Mouse (Mus musculus) lung, postnatal 10 days (tissue): ENCODE measurements around the gene Optn.

ENCODE experiments used
- DNase-seq: peaks from one replicate; pipeline ENCODE4 v3.0.0; 2021

Optn gene

DNA sequence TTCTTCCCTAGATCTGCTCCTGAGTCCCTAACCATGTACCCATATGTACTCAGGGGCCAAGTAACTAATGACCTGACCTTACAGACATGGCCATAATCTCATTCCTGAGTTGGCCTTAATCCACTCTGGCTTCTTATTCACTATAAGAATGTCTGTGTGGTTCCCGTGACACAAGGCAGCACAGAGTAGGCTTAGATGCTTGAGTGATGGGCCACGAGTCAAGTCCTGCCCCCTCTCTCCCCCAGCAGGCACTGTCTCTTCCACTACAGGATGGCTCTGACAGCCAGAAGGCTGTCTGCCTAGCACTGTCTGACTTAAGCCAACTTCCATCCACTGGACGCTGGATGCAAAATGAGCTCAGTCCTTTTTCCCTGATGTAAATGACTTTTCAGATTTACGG, 3.9 kb downstream of the Optn start:
- no peak for DNase-seq

DNA sequence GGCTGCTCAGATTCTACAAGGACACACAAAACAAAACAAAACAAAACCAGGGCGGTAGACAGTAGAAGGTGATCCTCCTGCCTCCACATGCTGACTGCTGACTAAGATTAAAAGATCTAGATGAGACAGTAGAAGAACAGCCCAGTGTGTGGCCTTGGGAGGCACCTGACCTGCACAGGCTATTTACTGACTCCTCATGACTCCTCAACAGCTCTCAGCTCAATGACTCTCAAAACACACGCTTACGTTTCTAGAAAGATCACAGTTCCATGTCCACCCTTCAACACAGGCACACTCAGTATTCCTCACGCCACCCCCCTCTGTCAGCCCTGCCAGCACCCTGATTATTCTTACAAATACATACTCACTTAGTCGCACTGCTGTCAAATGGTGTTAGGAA, 5.4 kb downstream of the Optn start:
- peak; percentile 17 for DNase-seq

- DNase-seq, result no peak
These were observed 13.3 kb downstream of the Optn start for GRCm38 (mm10) chr2:5050562-5050961.

GRCm38 (mm10) chr2:5047016-5047415, 16.8 kb downstream of the Optn start:
- no peak for DNase-seq

DNA sequence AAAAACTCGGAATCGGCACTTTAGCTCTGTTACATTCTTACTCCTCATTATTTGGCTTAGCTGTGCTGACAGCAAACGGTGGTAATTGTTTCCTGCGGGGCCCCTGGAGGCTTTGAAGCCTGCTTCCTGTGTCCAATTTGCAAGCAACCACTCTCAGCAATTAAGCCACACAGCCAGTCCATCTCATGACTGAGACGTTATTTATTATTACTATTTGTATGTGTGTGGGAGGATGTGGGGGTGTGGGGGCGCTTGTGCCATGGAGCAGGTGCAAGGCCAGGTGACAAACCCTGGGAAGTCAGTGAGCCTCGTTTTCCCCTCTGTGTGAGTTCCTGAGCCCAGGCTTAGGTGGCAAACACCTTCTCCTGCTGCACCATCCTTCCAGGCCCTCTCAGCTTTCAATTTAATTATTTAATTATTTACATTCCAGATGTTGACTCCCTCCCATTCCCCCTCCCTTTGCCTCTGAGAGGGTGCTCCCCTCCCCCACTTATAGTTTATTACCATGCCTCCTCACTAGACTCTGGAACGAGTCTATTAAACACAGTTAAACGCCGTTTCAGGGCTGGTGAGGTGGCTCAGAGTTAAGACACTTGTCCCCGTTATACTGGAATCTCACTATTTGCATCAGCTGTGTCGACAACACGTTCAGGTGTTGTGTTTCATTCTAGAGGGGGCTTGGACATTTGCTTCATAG, 18.4 kb downstream of the Optn start:
- DNase-seq, result no peak

DNA sequence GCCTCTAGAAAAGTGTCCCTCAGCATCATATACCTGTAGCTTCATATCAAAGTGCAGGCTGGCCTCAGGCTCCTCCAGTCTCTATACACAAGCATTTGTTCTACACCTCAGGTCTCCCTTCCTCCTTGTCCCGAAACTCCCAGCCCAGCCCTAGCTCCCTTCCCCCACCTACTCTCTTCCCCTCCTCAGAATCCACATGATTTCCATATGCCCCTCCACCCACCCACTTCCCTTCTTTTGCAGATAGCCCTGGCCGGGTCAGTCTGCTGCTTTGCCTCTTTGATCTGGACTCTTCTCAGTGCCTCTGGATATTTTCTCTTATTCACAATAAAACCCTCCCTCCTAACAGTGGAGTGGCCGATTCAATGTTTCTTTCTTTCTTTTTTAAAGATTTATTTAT, 19.5 kb downstream of the Optn start:
- DNase-seq, result no peak

- no peak for DNase-seq
These were observed 20.4 kb downstream of the Optn start for GRCm38 (mm10) chr2:5043476-5043761.

GRCm38 (mm10) chr2:5042616-5043475, 21.0 kb downstream of the Optn start:
- DNase-seq, result no peak

GRCm38 (mm10) chr2:5041854-5042253, 22.0 kb downstream of the Optn start:
- DNase-seq, result no peak

DNA sequence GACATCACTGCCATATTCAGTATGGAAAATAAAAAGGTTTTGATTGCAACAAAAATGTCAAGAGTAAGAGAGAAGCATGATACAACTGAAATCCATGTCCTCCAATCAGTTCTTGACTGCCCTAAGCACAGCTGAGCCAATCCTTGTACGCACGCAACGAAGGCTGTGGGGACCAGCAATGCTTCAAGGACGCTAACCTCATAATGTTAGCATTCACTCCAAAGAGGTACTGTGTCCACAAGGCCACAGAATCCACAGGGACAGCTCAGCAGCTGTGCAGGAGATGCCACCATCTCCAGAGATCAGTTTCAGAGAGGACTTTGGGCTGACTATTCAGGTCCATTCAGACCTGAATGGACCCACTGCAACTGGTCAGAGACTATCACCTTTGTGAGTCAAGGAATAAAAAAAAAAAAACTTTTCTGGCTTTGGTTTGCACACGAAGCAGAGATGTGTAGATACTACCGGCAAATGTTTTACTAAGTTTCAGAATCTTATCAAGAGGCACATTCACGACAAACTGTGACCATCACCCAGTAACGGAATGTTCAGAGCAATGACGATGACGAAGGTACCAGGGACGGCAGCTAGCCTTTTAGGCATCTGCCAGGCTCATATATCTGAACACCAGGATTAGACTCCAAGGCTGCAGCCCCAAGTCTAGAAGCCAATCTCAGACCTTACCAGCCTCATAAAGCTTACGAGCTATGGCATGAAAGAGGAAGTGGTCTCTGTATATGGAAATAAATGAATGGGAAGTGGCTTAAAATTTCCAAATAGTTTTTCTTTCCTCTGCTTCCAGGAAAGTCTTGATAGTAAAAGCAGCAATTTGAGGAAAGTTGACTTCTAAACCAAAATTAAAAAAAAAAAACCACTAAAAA, 23.3 kb downstream of the Optn start:
- no peak for DNase-seq

DNA sequence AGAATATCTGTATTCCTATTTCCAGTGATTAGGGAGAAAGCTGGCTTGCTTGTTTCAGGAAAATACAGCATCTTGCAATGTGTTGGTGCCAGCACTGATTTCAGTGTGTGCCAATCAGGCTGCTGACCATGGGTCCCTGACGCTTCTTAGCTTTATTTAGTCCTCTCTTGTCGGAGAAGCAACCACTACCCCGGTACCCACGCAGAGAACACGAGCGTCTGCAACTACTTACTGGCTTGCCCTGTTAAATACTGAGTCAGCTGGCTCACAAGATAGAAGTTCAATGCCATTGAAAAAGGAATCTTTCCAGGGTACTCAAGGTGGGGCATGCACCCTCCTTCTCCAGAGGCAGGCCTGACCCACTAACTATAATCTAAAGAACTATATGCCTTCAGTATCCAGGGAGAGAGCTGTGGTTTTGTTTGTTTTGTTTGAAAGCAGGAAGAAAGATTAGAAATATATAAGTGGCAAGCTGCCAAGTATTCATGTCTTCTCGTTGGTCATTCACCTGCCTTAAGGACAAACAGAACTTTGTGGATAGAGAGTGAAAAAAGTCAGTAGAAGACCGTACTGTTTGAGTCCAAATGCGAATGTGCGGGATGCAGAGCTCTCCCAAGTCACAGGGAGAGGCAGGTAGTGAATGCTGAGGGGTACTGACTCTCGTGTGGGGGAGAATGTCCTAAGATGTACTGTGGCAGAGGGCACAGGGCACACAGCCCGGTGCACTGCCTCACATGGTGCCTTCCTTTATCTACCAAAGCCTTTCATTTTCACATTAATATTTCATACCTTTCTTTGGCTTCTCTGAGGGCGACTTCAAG, 24.3 kb downstream of the Optn start:
- DNase-seq, result no peak

GRCm38 (mm10) chr2:5038320-5038719, 25.5 kb downstream of the Optn start:
- DNase-seq, result no peak

DNA sequence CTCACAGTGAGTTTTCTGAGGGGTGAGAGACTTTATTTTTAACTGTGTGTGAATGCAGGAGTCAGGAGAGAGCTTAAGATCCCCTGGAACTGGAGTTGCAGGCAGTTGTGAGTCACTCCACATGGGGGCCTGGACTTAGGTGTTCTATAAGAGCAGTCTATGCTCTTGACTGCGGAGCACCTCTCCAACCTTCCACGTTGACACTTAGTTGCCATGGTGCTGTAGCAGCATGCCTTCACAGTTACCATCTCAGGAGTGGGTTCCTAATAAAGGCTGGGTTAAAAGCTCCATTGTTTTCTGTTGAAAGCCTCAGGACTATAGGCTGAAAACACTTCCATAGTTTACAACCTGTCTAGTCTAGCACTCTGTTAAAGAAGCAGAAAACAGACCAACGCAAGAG, 26.5 kb downstream of the Optn start:
- DNase-seq, result peak; percentile 39

- DNase-seq, result no peak
These were observed 27.3 kb downstream of the Optn start for GRCm38 (mm10) chr2:5036411-5037076.

DNA sequence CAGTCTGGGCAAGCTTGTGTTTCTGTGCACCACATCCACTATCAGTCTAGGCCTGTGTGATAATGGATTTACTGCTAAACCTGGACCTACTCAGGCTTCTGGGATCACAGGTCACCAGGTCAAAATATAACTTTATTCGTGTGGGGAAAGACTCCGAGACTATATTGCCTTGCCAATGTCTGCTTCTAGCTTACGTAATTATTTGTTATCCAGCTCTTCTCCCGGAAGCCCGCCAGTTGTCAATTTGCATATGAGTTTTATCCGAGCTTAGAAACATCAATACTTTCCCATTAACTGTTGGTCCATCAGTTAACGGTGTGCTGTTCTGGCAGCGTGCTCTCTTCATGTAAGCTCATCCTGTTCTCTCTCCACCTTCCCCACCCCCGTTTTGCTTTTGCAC, 28.6 kb downstream of the Optn start:
- no peak for DNase-seq

DNA sequence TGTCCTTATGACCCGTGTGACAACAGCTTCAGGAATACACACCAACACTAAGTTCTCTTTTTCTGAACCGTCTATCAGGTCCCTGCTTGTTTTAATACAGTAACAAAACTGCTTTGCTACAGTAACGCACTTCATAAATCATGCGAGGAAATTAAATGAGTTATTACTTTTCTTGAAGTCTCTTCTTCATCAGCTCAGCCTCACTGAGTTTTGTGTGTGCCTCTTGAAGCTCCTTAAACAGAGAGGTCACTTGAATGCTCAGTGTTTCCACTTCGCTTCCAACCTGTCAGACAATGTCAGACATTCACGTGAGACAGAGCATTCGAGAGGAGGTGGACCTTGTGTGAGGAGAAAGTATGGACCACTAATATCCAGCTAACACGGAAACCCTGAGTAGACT, 29.1 kb downstream of the Optn start:
- DNase-seq, result no peak

- DNase-seq, result peak; percentile 19
These were observed 30.1 kb downstream of the Optn start for GRCm38 (mm10) chr2:5033546-5034420.

DNA sequence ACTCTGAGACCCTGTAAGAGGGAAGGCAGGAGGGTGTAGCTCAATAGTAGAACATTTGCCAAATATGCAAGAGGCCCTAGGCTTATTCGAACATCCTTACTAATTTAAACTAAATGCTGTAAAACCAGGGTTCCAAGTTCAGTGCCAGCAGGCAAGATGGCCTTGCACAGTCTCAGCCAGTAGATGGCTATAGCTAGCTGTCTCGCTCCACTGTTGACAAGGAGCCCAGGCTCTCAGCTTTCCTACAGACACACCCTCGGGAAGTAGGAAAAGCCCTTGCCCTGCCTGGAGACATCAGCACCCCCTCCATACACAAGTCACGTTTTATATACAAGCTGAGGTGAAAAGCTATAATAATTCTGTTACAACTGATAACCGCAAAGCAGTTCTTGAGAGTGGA, 31.2 kb downstream of the Optn start:
- DNase-seq, result no peak

GRCm38 (mm10) chr2:5031215-5031614, 32.6 kb downstream of the Optn start:
- DNase-seq, result no peak

DNA sequence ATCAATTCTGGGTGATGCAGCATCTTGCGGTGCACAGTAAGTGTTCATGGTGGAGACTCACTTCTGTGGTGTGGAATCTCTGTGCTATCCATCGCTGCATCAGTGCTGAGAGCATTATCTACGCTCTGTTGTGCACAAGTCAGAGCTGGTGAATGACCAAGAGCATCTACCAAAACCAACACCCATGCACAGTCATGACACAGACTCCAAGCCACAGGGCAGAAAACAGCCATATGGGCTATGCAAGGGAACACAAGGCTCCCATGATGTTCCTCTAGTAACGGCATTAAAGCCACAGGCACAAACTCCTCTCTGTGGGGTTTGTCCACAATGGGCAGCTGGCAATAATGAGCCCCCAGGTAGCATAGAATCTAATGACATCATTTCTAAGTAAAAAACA, 34.0 kb downstream of the Optn start:
- no peak for DNase-seq

GRCm38 (mm10) chr2:5028047-5028446, 35.8 kb downstream of the Optn start:
- no peak for DNase-seq
